Mouse (Mus musculus): ENCODE results near the gene Myo15b. TPM values are rescaled to one million over a fixed set of nuclear protein-coding genes. Genes with fewer than 3 reads are reported as not detected.

Myo15b gene
- polyA plus RNA-seq, 1 experiment, result 1.1 TPM

GRCm38 (mm10) chr11:115859143-115859945 lies 1.1 kb downstream of the Myo15b start:
- TF ChIP-seq POLR2A (IDR thresholded peaks at IDR 0.05; ENCODE audit: extremely low read depth, insufficient read depth, low read length) (no peak), CTCF (IDR thresholded peaks at IDR 0.05; ENCODE audit: extremely low read depth, insufficient read depth, low read length) (peak; percentile 33; the same call in 1 of the 2 replicates)
- Histone ChIP-seq H3K4me3 (ENCODE audit: insufficient read depth, low read length) (no peak overlapping the region), H3K27ac (ENCODE audit: insufficient read depth, low read length) (no peak overlapping the region), H3K4me1 (ENCODE audit: control insufficient read depth, insufficient read depth, low read length) (no peaks in the 10 kb centered on the region)

- TF ChIP-seq POLR2A (IDR thresholded peaks at IDR 0.05; ENCODE audit: extremely low read depth, insufficient read depth, low read length) (no peak), CTCF (IDR thresholded peaks at IDR 0.05; ENCODE audit: extremely low read depth, insufficient read depth, low read length) (no peak)
- H3K4me3 ChIP-seq (ENCODE audit: insufficient read depth, low read length), result no peak overlapping the region
- no peak overlapping the region for H3K27ac ChIP-seq (ENCODE audit: insufficient read depth, low read length)
- H3K4me1 ChIP-seq (ENCODE audit: control insufficient read depth, insufficient read depth, low read length), result no peaks in the 10 kb centered on the region
These were observed 5.7 kb downstream of the Myo15b start for GRCm38 (mm10) chr11:115863895-115864294.

GRCm38 (mm10) chr11:115869393-115869792 lies 11.2 kb downstream of the Myo15b start:
- no peaks in the 10 kb centered on the region for H3K4me1 ChIP-seq (ENCODE audit: control insufficient read depth, insufficient read depth, low read length)
- no peak overlapping the region for H3K27ac ChIP-seq (ENCODE audit: insufficient read depth, low read length)
- TF ChIP-seq CTCF (IDR thresholded peaks at IDR 0.05; ENCODE audit: extremely low read depth, insufficient read depth, low read length) (no peak), POLR2A (IDR thresholded peaks at IDR 0.05; ENCODE audit: extremely low read depth, insufficient read depth, low read length) (no peak)
- no peak overlapping the region for H3K4me3 ChIP-seq (ENCODE audit: insufficient read depth, low read length)

- Histone ChIP-seq H3K4me3 (ENCODE audit: insufficient read depth, low read length) (no peak overlapping the region), H3K4me1 (ENCODE audit: control insufficient read depth, insufficient read depth, low read length) (no peaks in the 10 kb centered on the region), H3K27ac (ENCODE audit: insufficient read depth, low read length) (no peak overlapping the region)
- TF ChIP-seq POLR2A (IDR thresholded peaks at IDR 0.05; ENCODE audit: extremely low read depth, insufficient read depth, low read length) (no peak), CTCF (IDR thresholded peaks at IDR 0.05; ENCODE audit: extremely low read depth, insufficient read depth, low read length) (no peak)
These were observed 14.2 kb downstream of the Myo15b start for GRCm38 (mm10) chr11:115872437-115872836.

GRCm38 (mm10) chr11:115875935-115876334 lies 17.7 kb downstream of the Myo15b start:
- Histone ChIP-seq H3K4me1 (ENCODE audit: control insufficient read depth, insufficient read depth, low read length) (no peaks in the 10 kb centered on the region), H3K27ac (ENCODE audit: insufficient read depth, low read length) (no peak overlapping the region), H3K4me3 (ENCODE audit: insufficient read depth, low read length) (no peak overlapping the region)
- TF ChIP-seq POLR2A (IDR thresholded peaks at IDR 0.05; ENCODE audit: extremely low read depth, insufficient read depth, low read length) (no peak), CTCF (IDR thresholded peaks at IDR 0.05; ENCODE audit: extremely low read depth, insufficient read depth, low read length) (no peak)

- Histone ChIP-seq H3K27ac (ENCODE audit: insufficient read depth, low read length) (no peak overlapping the region), H3K4me3 (ENCODE audit: insufficient read depth, low read length) (no peak overlapping the region), H3K4me1 (ENCODE audit: control insufficient read depth, insufficient read depth, low read length) (no peaks in the 10 kb centered on the region)
- TF ChIP-seq CTCF (IDR thresholded peaks at IDR 0.05; ENCODE audit: extremely low read depth, insufficient read depth, low read length) (no peak), POLR2A (IDR thresholded peaks at IDR 0.05; ENCODE audit: extremely low read depth, insufficient read depth, low read length) (no peak)
These were observed 18.2 kb downstream of the Myo15b start for GRCm38 (mm10) chr11:115876438-115876837.

- no peaks in the 10 kb centered on the region for H3K4me1 ChIP-seq (ENCODE audit: control insufficient read depth, insufficient read depth, low read length)
- no peak overlapping the region for H3K4me3 ChIP-seq (ENCODE audit: insufficient read depth, low read length)
- H3K27ac ChIP-seq (ENCODE audit: insufficient read depth, low read length), result no peak overlapping the region
- TF ChIP-seq CTCF (IDR thresholded peaks at IDR 0.05; ENCODE audit: extremely low read depth, insufficient read depth, low read length), result no peak
- no peak for TF ChIP-seq POLR2A (IDR thresholded peaks at IDR 0.05; ENCODE audit: extremely low read depth, insufficient read depth, low read length)
These were observed 19.1 kb downstream of the Myo15b start for GRCm38 (mm10) chr11:115877174-115877755.

- H3K4me3 ChIP-seq (ENCODE audit: insufficient read depth, low read length), result no peak overlapping the region
- H3K27ac ChIP-seq (ENCODE audit: insufficient read depth, low read length), result no peak overlapping the region
- H3K4me1 ChIP-seq (ENCODE audit: control insufficient read depth, insufficient read depth, low read length), result no peaks in the 10 kb centered on the region
- TF ChIP-seq CTCF (IDR thresholded peaks at IDR 0.05; ENCODE audit: extremely low read depth, insufficient read depth, low read length) (no peak), POLR2A (IDR thresholded peaks at IDR 0.05; ENCODE audit: extremely low read depth, insufficient read depth, low read length) (no peak)
These were observed 19.9 kb downstream of the Myo15b start for GRCm38 (mm10) chr11:115878071-115878470.

- no peak overlapping the region for H3K4me3 ChIP-seq (ENCODE audit: insufficient read depth, low read length)
- no peaks in the 10 kb centered on the region for H3K4me1 ChIP-seq (ENCODE audit: control insufficient read depth, insufficient read depth, low read length)
- no peak overlapping the region for H3K27ac ChIP-seq (ENCODE audit: insufficient read depth, low read length)
- peak; percentile 55 for TF ChIP-seq CTCF (IDR thresholded peaks at IDR 0.05; ENCODE audit: extremely low read depth, insufficient read depth, low read length)
- TF ChIP-seq POLR2A (IDR thresholded peaks at IDR 0.05; ENCODE audit: extremely low read depth, insufficient read depth, low read length), result no peak
These were observed 22.8 kb downstream of the Myo15b start for GRCm38 (mm10) chr11:115881002-115881401.

- Histone ChIP-seq H3K4me1 (ENCODE audit: control insufficient read depth, insufficient read depth, low read length) (no peaks in the 10 kb centered on the region), H3K4me3 (ENCODE audit: insufficient read depth, low read length) (no peak overlapping the region), H3K27ac (ENCODE audit: insufficient read depth, low read length) (no peak overlapping the region)
- TF ChIP-seq POLR2A (IDR thresholded peaks at IDR 0.05; ENCODE audit: extremely low read depth, insufficient read depth, low read length) (no peak), CTCF (IDR thresholded peaks at IDR 0.05; ENCODE audit: extremely low read depth, insufficient read depth, low read length) (no peak)
These were observed 25.0 kb downstream of the Myo15b start for GRCm38 (mm10) chr11:115883251-115883650.

All from cortical plate, adult 2 months (tissue).